ENCODE assay signal across 8 mouse cellular contexts in the genomic region with DNA sequence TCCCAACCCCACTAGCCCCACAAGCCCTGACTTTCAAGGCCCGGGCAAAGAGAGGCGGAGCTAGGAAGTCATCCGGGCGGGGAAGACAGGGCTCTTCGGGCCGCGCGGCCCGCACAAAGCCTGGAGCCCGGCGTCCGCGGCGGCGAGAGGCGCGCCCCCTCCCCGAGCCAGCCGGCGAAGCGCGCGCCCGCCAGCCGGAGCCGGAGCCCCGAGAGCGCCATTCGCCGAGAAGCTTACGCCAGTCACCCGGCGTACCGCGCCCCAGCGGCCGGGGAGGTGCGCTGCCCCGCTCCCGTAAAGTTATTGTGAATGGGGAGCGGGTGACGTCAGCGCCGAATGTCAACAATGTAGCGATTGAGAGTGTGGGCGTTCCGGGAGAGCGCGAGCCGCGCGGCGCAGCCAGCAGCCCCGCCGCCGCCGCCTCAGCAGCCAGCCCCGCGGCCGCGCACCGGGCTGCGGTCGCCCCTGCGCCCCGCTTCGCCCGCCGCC. TPM values are rescaled to one million over a fixed set of nuclear protein-coding genes. Genes with fewer than 3 reads are reported as not detected.
DNase-seq lines count a peak whose midpoint lies in the region; ATAC-seq and TF ChIP-seq lines count a peak whose summit lies in the region.

A gene (plus strand): TSS at position 439 of the 489 bp plus-strand sequence.

- no peaks in the 10 kb centered on the region for H3K79me2 ChIP-seq in liver, adult 2 months (ENCODE audit: control insufficient read depth, insufficient read depth, low read length)

- ATAC-seq in embryonic facial prominence, embryonic 14.5 days (ENCODE audit: low read depth) = peak; percentile 89
- ATAC-seq in heart, embryonic 12.5 days (ENCODE audit: insufficient number of reproducible peaks, low FRiP score) = peak; percentile 84
- ATAC-seq in kidney, postnatal 0 days (replicated peaks; ENCODE audit: low FRiP score, low read depth) = peak; percentile 76
- peak; percentile 89 for ATAC-seq in stomach, embryonic 14.5 days (ENCODE audit: insufficient number of reproducible peaks, insufficient read depth, low FRiP score, low read depth)

- peak within 1 kb of the TSS; percentile 95 for H3K9ac ChIP-seq in embryonic facial prominence, embryonic 14.5 days (ENCODE audit: low read depth, low read length)
- H3K9ac ChIP-seq in heart, embryonic 12.5 days = peak within 1 kb of the TSS; percentile 88
- H3K9ac ChIP-seq in kidney, postnatal 0 days (ENCODE audit: low read depth, low read length) = peak within 1 kb of the TSS; percentile 94
- H3K9ac ChIP-seq in liver, adult 2 months (ENCODE audit: low read depth, low read length) = peak within 1 kb of the TSS; percentile 96
- peak within 1 kb of the TSS; percentile 73 for H3K9ac ChIP-seq in stomach, embryonic 14.5 days (replicated peaks; ENCODE audit: low read depth, low read length)

- WGBS in embryonic facial prominence, embryonic 14.5 days = 0% methylated on average over 3 of the region's 69 CpGs
- WGBS in heart, embryonic 12.5 days = 4% methylated on average over 67 of the region's 69 CpGs
- 0% methylated on average over 61 of the region's 69 CpGs for WGBS in kidney, postnatal 0 days
- 1% methylated on average over 64 of the region's 69 CpGs for WGBS in liver, adult 2 months
- WGBS in stomach, embryonic 14.5 days = under 1% methylated on average over 36 of the region's 69 CpGs

- no peaks in the 10 kb centered on the region for H3K36me3 ChIP-seq in embryonic facial prominence, embryonic 14.5 days (ENCODE audit: control insufficient read depth, insufficient read depth, low read length)
- no peaks in the 10 kb centered on the region for H3K36me3 ChIP-seq in heart, embryonic 12.5 days
- no peaks in the 10 kb centered on the region for H3K36me3 ChIP-seq in kidney, postnatal 0 days (ENCODE audit: insufficient read depth, low read length)
- no peaks in the 10 kb centered on the region for H3K36me3 ChIP-seq in liver, adult 2 months (ENCODE audit: control insufficient read depth, insufficient read depth, low read length)
- H3K36me3 ChIP-seq in stomach, embryonic 14.5 days (ENCODE audit: control insufficient read depth, insufficient read depth, low read length) = no peaks in the 10 kb centered on the region

- TF ChIP-seq POLR2A in liver, adult 2 months (IDR thresholded peaks at IDR 0.05; ENCODE audit: extremely low read depth, insufficient read depth, low read length) = no peak

- peak; percentile 21; the same call in 1 of the 2 replicates for TF ChIP-seq CTCF in kidney, postnatal 0 days (IDR thresholded peaks at IDR 0.05; ENCODE audit: low read depth)
- 0 out of 2 replicates have a peak, but pooled peaks have one; percentile 20 for TF ChIP-seq CTCF in liver, adult 2 months (IDR thresholded peaks at IDR 0.05; ENCODE audit: low read depth, low read length)

- peak within 1 kb of the TSS; percentile 95 for H3K27ac ChIP-seq in embryonic facial prominence, embryonic 14.5 days (replicated peaks; ENCODE audit: low read depth, low read length)
- peak within 1 kb of the TSS; percentile 93 for H3K27ac ChIP-seq in heart, embryonic 12.5 days (ENCODE audit: poor library complexity, severe bottlenecking)
- H3K27ac ChIP-seq in kidney, postnatal 0 days = peak within 1 kb of the TSS; percentile 95
- peak within 1 kb of the TSS; percentile 95 for H3K27ac ChIP-seq in liver, adult 2 months (replicated peaks; ENCODE audit: insufficient read depth, low read depth, low read length)
- H3K27ac ChIP-seq in stomach, embryonic 14.5 days (ENCODE audit: low read length) = peak within 1 kb of the TSS; percentile 91

- H3K27me3 ChIP-seq in embryonic facial prominence, embryonic 14.5 days (replicated peaks; ENCODE audit: control insufficient read depth, insufficient read depth, low read length) = no peaks in the 10 kb centered on the region
- H3K27me3 ChIP-seq in heart, embryonic 12.5 days (replicated peaks) = no peaks in the 10 kb centered on the region
- no peaks in the 10 kb centered on the region for H3K27me3 ChIP-seq in kidney, postnatal 0 days (ENCODE audit: insufficient read depth, low read length)
- H3K27me3 ChIP-seq in liver, adult 2 months (ENCODE audit: control insufficient read depth, insufficient read depth, low read length) = no peaks in the 10 kb centered on the region
- no peaks in the 10 kb centered on the region; the same call in 1 of the 2 replicates for H3K27me3 ChIP-seq in stomach, embryonic 14.5 days (ENCODE audit: control insufficient read depth, insufficient read depth, low read length)

- DNase-seq in A20 (ENCODE audit: low read depth, low spot score) = peak; percentile 94
- DNase-seq in adrenal gland, postnatal 4 days (ENCODE audit: low spot score in 2 of 2) = peak; percentile 51 to 74
- peak; percentile 97 for DNase-seq in embryonic facial prominence, embryonic 14.5 days (ENCODE audit: low spot score)
- DNase-seq in kidney, postnatal 0 days (ENCODE audit: low spot score) = peak; percentile 95
- DNase-seq in liver, adult 2 months (ENCODE audit: extremely low read depth, low read depth, low spot score) = peak; percentile 75
- DNase-seq in naive thymus-derived CD4-positive, alpha-beta T cell, adult 2 months (ENCODE audit: low read depth) = peak; percentile 96

- peak within 1 kb of the TSS; percentile 90 for H3K4me3 ChIP-seq in embryonic facial prominence, embryonic 14.5 days (ENCODE audit: low read depth, low read length)
- peak within 1 kb of the TSS; percentile 84 for H3K4me3 ChIP-seq in heart, embryonic 12.5 days
- peak within 1 kb of the TSS; percentile 79 for H3K4me3 ChIP-seq in kidney, postnatal 0 days (replicated peaks; ENCODE audit: low read depth, low read length)
- H3K4me3 ChIP-seq in liver, adult 2 months (ENCODE audit: insufficient read depth, low read depth, low read length) = peak within 1 kb of the TSS; percentile 79
- peak within 1 kb of the TSS; percentile 85 for H3K4me3 ChIP-seq in stomach, embryonic 14.5 days (ENCODE audit: low read depth, low read length)

- H3K4me2 ChIP-seq in embryonic facial prominence, embryonic 14.5 days (ENCODE audit: low read depth, low read length) = peak within 1 kb of the TSS; percentile 94
- H3K4me2 ChIP-seq in heart, embryonic 12.5 days = peak within 1 kb of the TSS; percentile 84
- peak within 1 kb of the TSS; percentile 94 for H3K4me2 ChIP-seq in kidney, postnatal 0 days (ENCODE audit: low read length)
- H3K4me2 ChIP-seq in stomach, embryonic 14.5 days (replicated peaks; ENCODE audit: low read depth, low read length) = peak within 1 kb of the TSS; percentile 91

- peaks cover 12% of the 10 kb centered on the region for H3K4me1 ChIP-seq in embryonic facial prominence, embryonic 14.5 days (ENCODE audit: control insufficient read depth, insufficient read depth, low read length)
- H3K4me1 ChIP-seq in heart, embryonic 12.5 days (replicated peaks) = peaks cover 31% of the 10 kb centered on the region
- H3K4me1 ChIP-seq in kidney, postnatal 0 days (replicated peaks; ENCODE audit: insufficient read depth, low read length) = 0 out of 2 replicates have a peak, but pooled peaks cover 18% of the 10 kb centered on the region
- H3K4me1 ChIP-seq in liver, adult 2 months (ENCODE audit: control insufficient read depth, insufficient read depth, low read length) = peaks cover 12% of the 10 kb centered on the region
- peaks cover 18% of the 10 kb centered on the region for H3K4me1 ChIP-seq in stomach, embryonic 14.5 days (ENCODE audit: control insufficient read depth, insufficient read depth, low read length)

- H3K9me3 ChIP-seq in embryonic facial prominence, embryonic 14.5 days (ENCODE audit: control insufficient read depth, low read length) = no peaks in the 10 kb centered on the region
- H3K9me3 ChIP-seq in heart, embryonic 12.5 days (replicated peaks) = no peaks in the 10 kb centered on the region
- H3K9me3 ChIP-seq in kidney, postnatal 0 days (replicated peaks; ENCODE audit: low read length) = no peaks in the 10 kb centered on the region
- no peaks in the 10 kb centered on the region for H3K9me3 ChIP-seq in stomach, embryonic 14.5 days (ENCODE audit: control insufficient read depth, low read depth, low read length)

RNA-seq across cellular contexts. Expression of the gene that starts here (rescaled TPM):
- 10 to 100 TPM; 14.1 to 14.4 TPM for total RNA-seq in adrenal gland, postnatal 4 days (2021)
- 7.3 and 7.7 TPM in 2 replicates for polyA plus RNA-seq in embryonic facial prominence, embryonic 14.5 days (2014; fragmentation: Nextera tagmentation; extraction: Ambion mirVana)
- polyA plus RNA-seq in heart, embryonic 12.5 days (2016; fragmentation: Nextera tagmentation; extraction: Ambion mirVana) = 7.0 and 8.6 TPM in 2 replicates
- 5.9 and 6.7 TPM in 2 replicates for polyA plus RNA-seq in kidney, postnatal 0 days (2015; fragmentation: Nextera tagmentation; extraction: Ambion mirVana)
- total RNA-seq in liver, adult 2 months (2014; rRNA removed) = 5.9 and 6.0 TPM in 2 replicates
- 2.1 and 5.3 TPM in 2 replicates for polyA plus RNA-seq in liver, adult 2 months (2012; rRNA removed)
- polyA plus RNA-seq in stomach, embryonic 14.5 days (2014; fragmentation: Nextera tagmentation; extraction: Ambion mirVana) = 8.4 and 10.0 TPM in 2 replicates

Comparison
In these comparisons a context has a peak if more than half of its experiments do, and no peak if none do; other contexts are left out.
1. Peak in every context shown above with its lines: DNase-seq, ATAC-seq, H3K4me3 ChIP-seq and H3K27ac ChIP-seq.